Mouse (Mus musculus) activated CD4-positive, CD25-positive, alpha-beta regulatory T cell (primary cell): Measurements from ENCODE around the gene Bfsp2. TPM values are rescaled to one million over a fixed set of nuclear protein-coding genes. Genes with fewer than 3 reads are reported as not detected.

Source experiments
- polyA plus RNA-seq, 2 experiments: library from polyadenylated mRNA; unstranded; fragments of 100-300 nt; shearing (Covaris generic); gene quantifications; one replicate each; pipeline ENCODE4 v1.2.1; 2017

Bfsp2 gene
- 1 to 10 TPM; 1.3 to 2.0 TPM for polyA plus RNA-seq

GRCm38 (mm10) chr9:103480044-103480576, at the start of gene Bfsp2:
TSS of gene Bfsp2 (minus strand) at chr9:103480420.

Other genes starting within 250 kb of the Bfsp2 start
- 10 to 100 TPM in 1 of 2 experiments, 1 to 10 TPM in 1; 4.7 to 16.0 TPM for gene Trf, start 250.0 kb downstream of the Bfsp2 start, polyA plus RNA-seq
- 1 to 10 TPM in 1 of 2 experiments, under 1 TPM in 1; 0.74 to 1.5 TPM for gene 1300017J02Rik, start 175.3 kb downstream of the Bfsp2 start, polyA plus RNA-seq
- gene Topbp1, start 175.2 kb downstream of the Bfsp2 start, polyA plus RNA-seq, result 10 to 100 TPM; 68.3 to 80.1 TPM
- 10 to 100 TPM; 57.2 to 61.7 TPM for gene Cdv3, start 114.6 kb downstream of the Bfsp2 start, polyA plus RNA-seq